Mouse (Mus musculus) right cerebral cortex, postnatal 14 days (tissue): ENCODE results near the gene Gm10229.
"Not testable (repeated sequence)": the region's sequence is repeated elsewhere in the genome, so short reads cannot be mapped to it uniquely, and the experiment has no call there.

Source experiments
- DNase-seq: peaks from one replicate; pipeline ENCODE4 v3.0.0; 2022

Gene Gm10229

DNA sequence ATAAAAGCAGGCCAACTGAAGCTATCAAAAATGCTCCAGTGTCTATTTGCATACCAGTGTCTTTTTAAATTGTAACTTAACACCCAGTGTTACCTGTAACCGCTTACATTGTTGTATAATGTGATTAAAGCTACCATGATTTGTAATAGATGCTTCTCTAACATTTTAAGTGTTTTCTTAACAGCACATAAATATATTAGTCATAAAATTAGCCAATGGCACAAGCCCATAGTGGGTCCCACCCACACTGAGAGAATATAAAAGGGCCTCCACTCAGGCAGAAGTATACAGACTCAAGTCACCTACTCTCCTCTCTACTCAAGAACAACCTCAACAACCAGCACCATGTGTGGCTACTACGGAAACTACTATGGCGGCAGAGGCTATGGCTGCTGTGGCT is at the start of gene Gm10229:
TSS of gene Gm10229 (plus strand) at position 301 of the 400 bp plus-strand sequence.
- not testable (repeated sequence) for DNase-seq

DNA sequence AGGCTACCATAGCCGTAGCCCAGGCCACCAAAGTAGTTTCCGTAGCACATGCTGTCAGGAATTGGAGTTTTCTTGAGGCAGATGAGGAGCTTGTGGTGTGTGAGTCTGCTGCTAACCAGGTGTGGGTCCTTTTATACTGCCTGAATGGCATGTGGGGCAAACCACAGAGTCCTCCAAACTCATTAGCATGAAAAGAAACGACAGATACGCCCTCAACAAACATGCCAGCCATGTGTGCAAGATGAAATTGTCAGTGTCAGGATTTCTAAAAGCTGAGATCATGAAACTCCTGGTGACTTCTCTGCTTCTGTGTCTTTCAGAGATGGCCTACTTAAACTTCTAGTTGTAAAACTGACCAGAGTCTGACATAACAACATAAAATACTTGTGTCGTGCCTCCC is 4.4 kb upstream of the Gm10229 start, which contains the start of gene Krtap22-2:
TSS of gene Krtap22-2 (minus strand) at position 101 of the 400 bp plus-strand sequence.
- DNase-seq = no peak

DNA sequence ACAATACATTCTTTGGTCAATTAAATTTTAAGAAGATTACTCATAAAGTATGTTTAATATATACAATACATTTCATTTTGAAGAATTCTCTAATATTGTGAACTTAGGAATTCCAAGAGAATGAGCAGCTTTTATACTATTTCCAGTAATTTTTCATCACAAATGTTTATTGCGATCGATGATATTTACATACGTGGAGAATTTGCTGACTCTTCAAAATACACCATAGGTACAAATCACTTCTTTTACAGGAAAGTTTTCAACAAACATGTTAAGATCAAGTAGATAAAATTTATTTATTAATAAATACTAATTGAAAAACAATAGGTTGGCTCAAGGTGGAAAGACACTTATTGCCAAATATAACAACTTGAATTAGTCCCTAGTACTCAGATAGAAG is 1.1 kb upstream of the Gm10229 start:
- no peak for DNase-seq

DNA sequence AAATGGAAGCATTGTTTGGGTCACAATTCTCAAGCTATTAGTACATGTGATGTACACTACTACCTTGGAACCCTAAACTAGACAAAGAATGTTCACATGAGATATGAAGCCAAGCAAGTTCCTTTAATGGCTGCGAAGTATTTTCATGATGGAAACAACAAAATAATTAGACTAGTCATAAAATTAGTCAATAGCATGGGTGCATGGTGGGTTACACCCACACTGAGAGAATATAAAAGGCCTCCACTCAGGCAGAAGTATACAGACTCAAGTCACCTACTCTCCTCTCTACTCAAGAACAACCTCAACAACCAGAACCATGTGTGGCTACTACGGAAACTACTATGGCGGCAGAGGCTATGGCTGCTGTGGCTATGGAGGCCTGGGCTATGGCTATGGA is 16.3 kb downstream of the Gm10229 start, which contains the start of gene Krtap6-1:
TSS of gene Krtap6-1 (plus strand) at position 301 of the 400 bp plus-strand sequence.
- DNase-seq = not testable (repeated sequence)

DNA sequence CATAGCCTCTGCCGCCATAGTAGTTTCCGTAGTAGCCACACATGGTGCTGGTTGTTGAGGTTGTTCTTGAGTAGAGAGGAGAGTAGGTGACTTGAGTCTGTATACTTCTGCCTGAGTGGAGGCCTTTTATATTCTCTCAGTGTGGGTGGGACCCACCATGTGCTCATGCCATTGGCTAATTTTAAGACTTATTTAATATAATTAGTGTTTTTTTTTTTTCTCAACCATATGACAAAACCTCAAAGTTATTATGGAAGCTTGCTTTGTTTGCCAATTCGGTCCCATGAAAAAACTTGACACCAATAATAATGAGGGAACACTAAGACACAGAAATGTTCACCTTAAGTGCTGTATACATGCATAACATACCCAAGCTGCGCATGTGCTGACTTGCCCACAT is 26.3 kb downstream of the Gm10229 start, which contains the start of gene Gm10228:
TSS of gene Gm10228 (minus strand) at position 101 of the 400 bp plus-strand sequence.
- DNase-seq = not testable (repeated sequence)

DNA sequence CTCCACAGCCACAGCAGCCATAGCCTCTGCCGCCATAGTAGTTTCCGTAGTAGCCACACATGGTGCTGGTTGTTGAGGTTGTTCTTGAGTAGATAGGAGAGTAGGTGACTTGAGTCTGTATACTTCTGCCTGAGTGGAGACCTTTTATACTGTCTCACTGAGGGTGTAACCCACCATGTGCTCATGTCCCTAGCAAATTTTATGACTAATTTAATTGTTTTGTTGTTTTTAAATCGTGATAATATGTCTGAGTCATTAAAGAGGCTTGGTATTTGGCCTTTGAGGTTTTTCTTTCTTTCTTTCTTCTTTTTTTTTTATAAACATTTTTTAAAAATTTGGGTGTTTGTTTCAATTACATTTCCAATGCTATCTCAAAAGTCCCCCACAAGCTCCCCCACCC is 32.7 kb downstream of the Gm10229 start, which contains the start of gene Krtap6-5:
TSS of gene Krtap6-5 (minus strand) at position 101 of the 400 bp plus-strand sequence.
- no peak for DNase-seq

DNA sequence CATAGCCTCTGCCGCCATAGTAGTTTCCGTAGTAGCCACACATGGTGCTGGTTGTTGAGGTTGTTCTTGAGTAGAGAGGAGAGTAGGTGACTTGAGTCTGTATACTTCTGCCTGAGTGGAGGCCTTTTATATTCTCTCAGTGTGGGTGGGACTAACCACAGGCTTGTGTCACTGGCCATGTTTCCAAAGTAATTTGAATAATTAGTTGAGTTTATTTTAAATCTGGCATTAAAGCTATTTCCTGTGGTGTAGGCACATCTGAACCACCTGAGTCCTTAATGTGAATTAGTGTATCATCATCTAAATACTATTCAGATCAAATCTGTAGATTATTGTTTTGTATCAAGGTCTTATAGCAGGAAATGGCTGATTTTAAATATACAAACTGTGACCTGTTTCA is 48.8 kb downstream of the Gm10229 start, which contains the start of gene 1110025L11Rik:
TSS of gene 1110025L11Rik (minus strand) at position 101 of the 400 bp plus-strand sequence.
- DNase-seq = not testable (repeated sequence)
